Mouse (Mus musculus): ENCODE data around the gene Msh6.

DNA sequence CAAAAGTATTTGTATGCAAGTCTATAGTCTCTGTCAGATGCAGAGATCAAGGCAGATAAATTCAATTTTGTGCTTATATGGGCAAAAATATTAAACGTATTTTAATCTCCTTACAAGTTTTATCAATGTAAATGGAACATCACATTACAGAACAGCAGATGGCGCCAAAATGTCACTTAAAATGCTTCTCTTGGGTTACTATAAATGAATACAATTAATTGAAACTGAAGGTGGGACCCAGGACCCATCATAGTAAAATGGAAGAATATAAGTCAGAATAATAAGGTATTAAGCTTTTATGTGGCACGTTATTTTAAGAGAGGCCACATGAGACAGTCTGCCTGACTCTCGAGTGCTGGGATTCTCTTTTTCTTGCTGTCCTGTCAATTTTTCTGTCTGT, 50.4 kb downstream of the Msh6 start:
- TF ChIP-seq CHD1 (IDR thresholded peaks at IDR 0.05; ENCODE audit: low read depth, low read length) (no peak), CTCF (IDR thresholded peaks at IDR 0.05 in 2 of 3, conservative IDR thresholded peaks at IDR 0.05 in 1 of 3; ENCODE audit: control insufficient read depth in 1 of 3, insufficient read depth in 1 of 3, low read depth in 2 of 3, low read length in 3 of 3, poor library complexity in 1 of 3, severe bottlenecking in 1 of 3) (peak; percentile 19 to 81 (median 22); a peak in 5 of 6 replicates), TAL1 (IDR thresholded peaks at IDR 0.05; ENCODE audit: low read length) (no peak), POLR2A (IDR thresholded peaks at IDR 0.05; ENCODE audit: control insufficient read depth in 1 of 2, insufficient read depth in 1 of 2, low read depth in 1 of 2, low read length in 2 of 2, poor library complexity in 1 of 2) (no peak), TCF12 (IDR thresholded peaks at IDR 0.05; ENCODE audit: low read depth, low read length) (no peak), POLR2AphosphoS2 (IDR thresholded peaks at IDR 0.05; ENCODE audit: low read length) (no peak)

Data from MEL (cell line).